Mouse (Mus musculus) midbrain, embryonic 13.5 days (tissue): ENCODE data around the gene Tspan1. TPM values are rescaled to one million over a fixed set of nuclear protein-coding genes. Genes with fewer than 3 reads are reported as not detected.

ENCODE experiments used
- ATAC-seq: fragments of 200-750 bp; cut with Nextera tagmentation; 2 replicates; pipeline ENCODE4 v1.8.0; 2017; ENCODE audit warnings: mild to moderate bottlenecking, moderate TSS enrichment, moderate library complexity
- H3K27ac ChIP-seq: fragments of 300-500 bp; sonication (generic); 2 replicates; pipeline ENCODE4 v1.5.1; 2015; ENCODE audit warnings: inconsistent platforms, mild to moderate bottlenecking, moderate library complexity
- H3K27me3 ChIP-seq: fragments of 300-500 bp; sonication (generic); 2 replicates; pipeline ENCODE4 v1.6.1; 2015; ENCODE audit warnings: mild to moderate bottlenecking, inconsistent platforms
- H3K36me3 ChIP-seq: fragments of 300-500 bp; sonication (generic); 2 replicates; pipeline ENCODE4 v1.6.1; 2015; ENCODE audit warnings: mild to moderate bottlenecking, inconsistent platforms
- H3K4me1 ChIP-seq: fragments of 300-500 bp; sonication (generic); replicated peaks from 2 replicates; pipeline ENCODE4 v1.6.1; 2015; ENCODE audit warnings: inconsistent platforms
- H3K4me2 ChIP-seq: fragments of 300-500 bp; sonication (generic); replicated peaks from 2 replicates; pipeline ENCODE4 v1.6.1; 2015; ENCODE audit warnings: moderate library complexity, mild to moderate bottlenecking, inconsistent platforms
- H3K4me3 ChIP-seq: fragments of 300-500 bp; sonication (generic); replicated peaks from 2 replicates; pipeline ENCODE4 v1.5.1; 2015; ENCODE audit warnings: mild to moderate bottlenecking, inconsistent platforms
- H3K9ac ChIP-seq: fragments of 300-500 bp; sonication (generic); replicated peaks from 2 replicates; pipeline ENCODE4 v1.6.1; 2015; ENCODE audit warnings: mild to moderate bottlenecking, inconsistent platforms
- H3K9me3 ChIP-seq: fragments of 300-500 bp; sonication (generic); 2 replicates; pipeline ENCODE4 v1.6.1; 2016; ENCODE audit warnings: mild to moderate bottlenecking, inconsistent platforms
- WGBS: fragments of 180-500 bp; shearing (Covaris S2); methylation state at CpG from one replicate; pipeline ENCODE4 v1.1.7; 2015; 5-methylcytosine and 5-hydroxymethylcytosine counted together
- polyA plus RNA-seq: library from polyadenylated mRNA; unstranded; fragments of >200 nt; fragmentation: Nextera tagmentation; extraction: Ambion mirVana; gene quantifications from 2 replicates; pipeline ENCODE4 v1.2.1, GENCODE M21; 2015

The Tspan1 gene
- polyA plus RNA-seq, 1 experiment from 2014 or later: 0.11 TPM

DNA sequence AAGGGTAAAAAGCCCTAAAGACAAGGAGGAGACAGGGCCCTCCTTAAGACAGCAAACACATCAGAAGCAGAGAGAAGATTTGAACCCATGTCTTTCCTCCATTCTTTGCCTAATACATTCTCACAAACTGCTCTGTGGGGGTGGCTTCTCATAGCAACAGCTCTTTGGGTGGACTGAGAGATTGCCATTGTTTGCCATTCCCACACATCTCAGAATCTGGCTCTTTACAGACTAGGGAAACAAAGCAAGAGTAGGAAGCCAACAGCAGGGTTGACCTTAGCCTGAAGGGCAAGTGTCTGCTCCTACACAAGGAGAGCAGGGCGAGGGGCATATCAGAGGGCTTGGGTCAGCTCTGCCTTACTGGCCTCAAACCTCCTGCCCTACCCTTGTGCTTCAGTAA is 25.7 kb downstream of the Tspan1 start:
- no peak overlapping the region for H3K4me2 ChIP-seq
- H3K27me3 ChIP-seq: peaks cover 13% of the 10 kb centered on the region
- no peak overlapping the region for H3K27ac ChIP-seq
- 75% methylated on average over 1 of the region's 1 CpGs for WGBS
- peaks cover 19% of the 10 kb centered on the region for H3K4me1 ChIP-seq
- H3K9me3 ChIP-seq: no peaks in the 10 kb centered on the region
- H3K36me3 ChIP-seq: no peaks in the 10 kb centered on the region
- no peak overlapping the region for H3K9ac ChIP-seq
- no peak for ATAC-seq
- H3K4me3 ChIP-seq: no peak overlapping the region

DNA sequence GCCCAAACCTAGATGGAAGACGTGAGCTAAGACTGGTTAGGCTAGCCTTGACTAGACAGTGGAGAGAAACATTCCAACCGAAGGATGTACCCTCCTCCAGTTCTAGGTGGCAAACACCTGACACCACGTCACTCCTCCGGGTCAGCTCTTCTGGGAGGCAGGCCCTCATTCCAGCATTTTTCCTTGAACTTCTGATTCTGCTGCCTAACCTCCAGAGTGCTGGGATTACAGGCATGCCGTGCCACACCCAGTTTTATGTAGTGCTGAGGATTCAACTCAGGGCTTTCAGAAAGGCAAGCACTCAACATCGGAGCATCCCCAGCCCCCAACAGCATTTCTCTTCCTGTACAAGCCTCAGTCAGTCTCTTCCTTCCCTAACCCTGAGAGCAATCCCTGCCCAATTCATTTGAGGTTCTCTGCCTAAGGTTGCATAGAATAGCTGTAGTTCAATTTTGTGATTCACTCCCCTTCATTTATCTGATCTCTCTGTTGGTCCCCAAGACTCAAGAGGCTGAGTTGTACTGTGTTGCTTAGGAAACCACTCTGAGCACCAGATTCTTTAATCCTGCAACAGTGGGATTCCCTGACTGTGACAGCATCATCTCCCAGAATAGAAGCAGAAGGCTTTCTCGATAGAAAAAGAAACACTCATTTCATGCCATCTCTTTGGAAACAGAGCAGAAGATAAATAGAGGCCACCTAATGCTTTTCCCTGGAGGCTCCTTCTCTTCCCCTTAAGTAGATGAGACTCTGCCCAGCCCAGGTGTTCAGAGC is 26.4 kb downstream of the Tspan1 start:
- Histone ChIP-seq H3K27me3 (peaks cover 13% of the 10 kb centered on the region), H3K4me2 (no peak overlapping the region), H3K9ac (no peak overlapping the region), H3K36me3 (no peaks in the 10 kb centered on the region), H3K4me3 (no peak overlapping the region), H3K9me3 (no peaks in the 10 kb centered on the region), H3K4me1 (peaks cover 21% of the 10 kb centered on the region), H3K27ac (no peak overlapping the region)
- ATAC-seq: no peak
- WGBS: 85% methylated on average over 7 of the region's 7 CpGs

GRCm38 (mm10) chr4:116137421-116137996 is 29.9 kb downstream of the Tspan1 start:
- no peak for ATAC-seq
- peaks cover 4% of the 10 kb centered on the region for H3K4me1 ChIP-seq
- 54% methylated on average over 13 of the region's 13 CpGs for WGBS

DNA sequence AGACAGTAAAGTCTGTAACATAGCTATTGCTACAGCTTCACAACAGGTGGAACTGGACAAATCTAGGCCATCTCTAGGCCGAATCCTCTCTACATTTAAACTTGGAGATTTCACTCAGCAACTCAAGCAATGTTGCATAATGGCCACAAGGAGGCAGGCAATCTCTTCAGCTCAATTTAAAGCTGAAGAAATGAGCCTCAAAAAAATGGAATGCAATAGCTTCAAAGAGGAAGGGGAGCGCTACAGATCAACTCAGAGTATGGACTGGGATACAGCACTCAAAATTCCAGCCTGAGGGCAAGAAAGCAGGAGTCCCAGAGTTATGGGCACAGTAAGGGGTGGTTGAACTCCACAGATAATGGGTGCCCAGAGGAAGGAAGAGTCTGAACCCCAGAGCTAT is 32.4 kb downstream of the Tspan1 start:
- no peaks in the 10 kb centered on the region for H3K27me3 ChIP-seq
- peaks cover 4% of the 10 kb centered on the region for H3K4me1 ChIP-seq
- H3K9me3 ChIP-seq: no peaks in the 10 kb centered on the region
- H3K9ac ChIP-seq: no peak overlapping the region
- no peak overlapping the region for H3K4me3 ChIP-seq
- H3K4me2 ChIP-seq: no peak overlapping the region
- H3K36me3 ChIP-seq: no peaks in the 10 kb centered on the region
- WGBS: 38% methylated on average over 2 of the region's 2 CpGs
- peak; percentile 53; the same call in 1 of the 2 replicates for ATAC-seq
- H3K27ac ChIP-seq: no peak overlapping the region

More at GRCm38 (mm10) chr4:116137421-116137996, 29.9 kb downstream of the Tspan1 start:
- H3K36me3 ChIP-seq: no peaks in the 10 kb centered on the region
- peaks cover 6% of the 10 kb centered on the region for H3K27me3 ChIP-seq
- H3K27ac ChIP-seq: no peak overlapping the region
- no peak overlapping the region for H3K4me2 ChIP-seq
- no peaks in the 10 kb centered on the region for H3K9me3 ChIP-seq
- no peak overlapping the region for H3K4me3 ChIP-seq
- H3K9ac ChIP-seq: no peak overlapping the region

DNA sequence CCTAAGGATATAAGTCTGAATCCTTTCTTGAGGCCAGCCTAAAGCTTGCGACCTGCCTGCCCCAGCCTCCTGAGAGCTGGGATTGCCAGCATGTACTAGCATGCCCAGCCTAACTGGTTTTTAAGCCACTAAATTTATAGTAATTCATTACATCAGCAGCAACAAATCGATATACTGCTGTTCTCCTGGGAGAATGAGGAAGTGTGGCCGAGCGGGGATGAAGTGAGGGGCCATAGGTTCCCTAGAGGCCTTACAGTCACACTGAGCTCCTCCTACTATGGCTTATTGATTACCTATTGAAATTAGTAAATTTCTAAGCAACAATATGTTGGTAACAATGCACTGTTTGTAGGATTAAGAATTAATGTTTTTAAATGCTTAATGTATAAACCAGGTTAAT is 34.3 kb downstream of the Tspan1 start:
- H3K4me2 ChIP-seq: no peak overlapping the region
- no peaks in the 10 kb centered on the region for H3K9me3 ChIP-seq
- H3K9ac ChIP-seq: no peak overlapping the region
- ATAC-seq: no peak
- no peaks in the 10 kb centered on the region for H3K27me3 ChIP-seq
- H3K4me3 ChIP-seq: no peak overlapping the region
- H3K27ac ChIP-seq: no peak overlapping the region
- H3K36me3 ChIP-seq: no peaks in the 10 kb centered on the region
- 91% methylated on average over 4 of the region's 4 CpGs for WGBS
- H3K4me1 ChIP-seq: peaks cover 4% of the 10 kb centered on the region

- WGBS: 61% methylated on average over 6 of the region's 6 CpGs
- Histone ChIP-seq H3K27me3 (no peaks in the 10 kb centered on the region), H3K4me3 (no peak overlapping the region), H3K4me2 (no peak overlapping the region), H3K36me3 (no peaks in the 10 kb centered on the region), H3K4me1 (peaks cover 17% of the 10 kb centered on the region), H3K9ac (no peak overlapping the region), H3K27ac (no peak overlapping the region), H3K9me3 (no peaks in the 10 kb centered on the region)
- ATAC-seq: no peak
Measured at GRCm38 (mm10) chr4:116127956-116128355, 39.4 kb downstream of the Tspan1 start.

DNA sequence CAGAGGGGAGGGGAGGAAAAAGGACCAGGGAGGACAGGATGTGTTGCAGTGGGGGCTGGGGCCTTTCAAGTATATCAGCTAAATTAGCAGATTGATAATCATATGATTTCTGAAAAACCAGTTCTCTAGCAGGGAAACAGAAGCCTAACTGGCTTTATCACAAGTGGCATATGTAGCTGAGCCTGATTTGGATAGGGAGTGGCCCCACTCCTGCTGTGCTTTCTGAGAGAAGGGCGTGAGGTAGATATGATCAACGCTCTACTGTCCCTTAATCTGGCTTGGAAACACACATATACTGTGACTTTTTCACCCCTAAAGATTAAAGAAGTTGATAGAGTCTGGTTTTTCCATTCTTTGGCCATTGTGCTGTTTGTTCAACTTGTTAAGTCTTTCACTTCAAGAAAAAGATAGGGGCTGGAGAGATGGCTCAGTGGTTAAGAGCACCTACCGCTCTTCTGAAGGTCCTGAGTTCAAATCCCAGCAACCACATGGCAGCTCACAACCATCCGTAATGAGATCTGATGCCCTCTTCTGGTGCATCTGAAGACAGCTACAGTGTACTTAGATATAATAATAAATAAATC is 41.5 kb downstream of the Tspan1 start:
- ATAC-seq: no peak
- Histone ChIP-seq H3K9ac (no peak overlapping the region), H3K36me3 (no peaks in the 10 kb centered on the region), H3K4me2 (no peak overlapping the region), H3K27ac (no peak overlapping the region), H3K4me3 (no peak overlapping the region), H3K9me3 (no peaks in the 10 kb centered on the region), H3K4me1 (peaks cover 23% of the 10 kb centered on the region), H3K27me3 (no peaks in the 10 kb centered on the region)
- 96% methylated on average over 4 of the region's 4 CpGs for WGBS

- peak within 1 kb of the TSS; percentile 52; the same call in 1 of the 2 replicates for H3K27ac ChIP-seq
- H3K9me3 ChIP-seq: no peaks in the 10 kb centered on the region
- H3K36me3 ChIP-seq: 0 out of 2 replicates have a peak, but pooled peaks cover 7% of the 10 kb centered on the region
- H3K4me1 ChIP-seq: peaks cover 23% of the 10 kb centered on the region
- peak within 1 kb of the TSS; percentile 63 for H3K9ac ChIP-seq
- 4% methylated on average over 24 of the region's 24 CpGs for WGBS
- H3K27me3 ChIP-seq: no peaks in the 10 kb centered on the region
- peak within 1 kb of the TSS; percentile 52 for H3K4me3 ChIP-seq
- H3K4me2 ChIP-seq: peak within 1 kb of the TSS; percentile 60
- ATAC-seq: peak; percentile 100
Measured at GRCm38 (mm10) chr4:116123602-116124519, 43.5 kb downstream of the Tspan1 start, which contains the start of the genes Rad54l and Pomgnt1. Gene Rad54l (minus strand): TSS chr4:116123690. Gene Pomgnt1 (plus strand): TSS chr4:116123840.

DNA sequence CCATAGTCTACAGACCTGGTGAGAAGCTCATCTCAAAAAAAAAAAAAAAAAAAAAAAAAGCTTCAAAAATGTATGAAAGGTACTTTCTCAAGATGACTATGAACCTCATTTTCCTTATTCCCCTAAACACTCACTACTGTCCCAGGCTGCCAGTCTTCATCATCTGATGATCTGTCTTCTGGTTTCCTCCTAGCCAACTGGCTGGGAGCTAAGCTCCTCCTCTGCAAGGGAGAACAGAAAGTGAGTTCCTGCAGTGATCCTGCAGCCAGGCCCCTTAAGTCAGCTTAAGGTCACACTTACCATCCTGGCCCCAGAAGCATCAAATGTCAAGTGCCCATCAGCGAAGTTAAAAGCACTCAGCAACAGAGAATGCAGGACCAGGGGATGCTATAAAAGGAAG is 44.6 kb downstream of the Tspan1 start:
- Histone ChIP-seq H3K27ac (no peak overlapping the region), H3K4me1 (peaks cover 23% of the 10 kb centered on the region), H3K9ac (peak overlapping the region; percentile 63; the same call in 1 of the 2 replicates), H3K4me2 (peak overlapping the region; percentile 60), H3K36me3 (0 out of 2 replicates have a peak, but pooled peaks cover 7% of the 10 kb centered on the region), H3K9me3 (no peaks in the 10 kb centered on the region), H3K27me3 (no peaks in the 10 kb centered on the region), H3K4me3 (peak overlapping the region; percentile 52)
- no peak for ATAC-seq
- WGBS: 0% methylated on average over 1 of the region's 1 CpGs
